Mouse (Mus musculus): ENCODE measurements around the gene Slc17a9. TPM values are rescaled to one million over a fixed set of nuclear protein-coding genes. Genes with fewer than 3 reads are reported as not detected.

Gene Slc17a9
- polyA plus RNA-seq (2012; rRNA removed): 24.9 and 26.4 TPM in 2 replicates

- Histone ChIP-seq H3K4me3 (ENCODE audit: control insufficient read depth, insufficient read depth, low read length) (peak within 1 kb of the TSS; percentile 44), H3K27me3 (ENCODE audit: control insufficient read depth, insufficient read depth, low read length) (no peaks in the 10 kb centered on the region), H3K27ac (ENCODE audit: control insufficient read depth, insufficient read depth, low read length) (peak within 1 kb of the TSS; percentile 50), H3K4me1 (replicated peaks; ENCODE audit: control insufficient read depth, insufficient read depth, low read length) (peaks cover 48% of the 10 kb centered on the region), H3K36me3 (ENCODE audit: control insufficient read depth, insufficient read depth, low read length) (peaks cover 28% of the 10 kb centered on the region)
- DNase-seq: peak; percentile 54
- WGBS: 5% methylated on average over 18 of the region's 18 CpGs
- TF ChIP-seq POLR2A (IDR thresholded peaks at IDR 0.05; ENCODE audit: control insufficient read depth, extremely low read depth, insufficient read depth, low read length, poor library complexity): no peak
- no peak for TF ChIP-seq CTCF (IDR thresholded peaks at IDR 0.05; ENCODE audit: borderline replicate concordance, control insufficient read depth, extremely low read depth, insufficient read depth, low read length, poor library complexity)
Observed at GRCm38 (mm10) chr2:180724585-180725413, at the start of gene Slc17a9. Gene Slc17a9 (plus strand): TSS chr2:180725263.

GRCm38 (mm10) chr2:180676706-180677105 is 48.4 kb upstream of the Slc17a9 start:
- Histone ChIP-seq H3K4me3 (ENCODE audit: control insufficient read depth, insufficient read depth, low read length) (no peak overlapping the region), H3K4me1 (replicated peaks; ENCODE audit: control insufficient read depth, insufficient read depth, low read length) (no peaks in the 10 kb centered on the region), H3K36me3 (ENCODE audit: control insufficient read depth, insufficient read depth, low read length) (peaks cover 37% of the 10 kb centered on the region), H3K27me3 (ENCODE audit: control insufficient read depth, insufficient read depth, low read length) (no peaks in the 10 kb centered on the region), H3K27ac (ENCODE audit: control insufficient read depth, insufficient read depth, low read length) (no peak overlapping the region)
- TF ChIP-seq POLR2A (IDR thresholded peaks at IDR 0.05; ENCODE audit: control insufficient read depth, extremely low read depth, insufficient read depth, low read length, poor library complexity) (no peak), CTCF (IDR thresholded peaks at IDR 0.05; ENCODE audit: borderline replicate concordance, control insufficient read depth, extremely low read depth, insufficient read depth, low read length, poor library complexity) (no peak)
- 95% methylated on average over 2 of the region's 2 CpGs for WGBS
- DNase-seq: no peak

DNA sequence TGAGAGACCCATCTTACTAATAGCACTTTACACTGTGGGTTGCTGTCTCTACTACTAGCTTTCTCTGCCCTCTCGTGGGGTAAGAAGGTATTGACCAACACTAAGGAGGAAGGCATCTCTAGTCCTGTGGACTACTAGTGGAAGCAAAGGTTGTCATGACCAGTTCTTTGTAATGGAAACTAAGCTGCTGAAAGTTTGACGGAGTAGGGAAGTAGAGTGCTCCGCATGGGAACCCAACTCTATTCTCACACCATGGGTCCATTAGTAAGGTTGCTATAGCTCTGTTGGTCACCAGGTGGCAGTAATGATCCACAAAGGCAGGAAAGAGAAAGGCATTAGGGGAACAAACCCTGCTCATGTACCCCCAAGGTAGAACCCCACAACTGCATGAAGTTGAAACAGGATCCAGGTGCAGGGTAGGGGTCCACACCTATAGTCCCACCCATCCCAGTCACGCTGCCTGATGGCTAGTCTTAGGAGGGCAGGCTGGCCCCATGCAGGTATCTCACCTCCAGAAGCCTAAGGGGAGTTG is 46.4 kb upstream of the Slc17a9 start:
- H3K36me3 ChIP-seq (ENCODE audit: control insufficient read depth, insufficient read depth, low read length): peaks cover 38% of the 10 kb centered on the region
- 0 out of 2 replicates have a peak, but pooled peaks have one; percentile 28 for TF ChIP-seq CTCF (IDR thresholded peaks at IDR 0.05; ENCODE audit: borderline replicate concordance, control insufficient read depth, extremely low read depth, insufficient read depth, low read length, poor library complexity)
- TF ChIP-seq POLR2A (IDR thresholded peaks at IDR 0.05; ENCODE audit: control insufficient read depth, extremely low read depth, insufficient read depth, low read length, poor library complexity): no peak
- no peak overlapping the region for H3K4me3 ChIP-seq (ENCODE audit: control insufficient read depth, insufficient read depth, low read length)
- H3K4me1 ChIP-seq (replicated peaks; ENCODE audit: control insufficient read depth, insufficient read depth, low read length): 0 out of 2 replicates have a peak, but pooled peaks cover 2% of the 10 kb centered on the region
- no peak overlapping the region for H3K27ac ChIP-seq (ENCODE audit: control insufficient read depth, insufficient read depth, low read length)
- 13% methylated on average over 4 of the region's 4 CpGs for WGBS
- peak; percentile 75 for DNase-seq
- no peaks in the 10 kb centered on the region for H3K27me3 ChIP-seq (ENCODE audit: control insufficient read depth, insufficient read depth, low read length)

DNA sequence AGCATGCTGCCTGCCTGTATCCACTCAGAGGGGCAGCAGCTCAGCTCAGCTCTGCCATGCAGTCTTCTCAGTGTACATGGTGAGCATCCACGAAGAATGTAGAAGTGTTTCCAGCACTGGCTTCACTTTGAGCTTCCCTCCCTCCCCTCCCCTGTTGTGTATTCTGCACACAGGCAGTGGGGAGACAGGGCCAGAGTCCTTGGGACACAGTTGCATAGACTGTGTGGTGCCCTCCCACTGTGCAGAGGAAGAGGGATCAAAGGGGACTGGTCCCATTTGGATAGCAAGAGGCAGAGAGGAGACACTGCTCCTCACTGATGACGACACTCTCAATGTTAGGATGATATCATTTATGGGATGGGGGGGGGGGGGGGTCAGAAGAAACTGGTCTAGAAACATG is 43.8 kb upstream of the Slc17a9 start:
- Histone ChIP-seq H3K27me3 (ENCODE audit: control insufficient read depth, insufficient read depth, low read length) (no peaks in the 10 kb centered on the region), H3K36me3 (ENCODE audit: control insufficient read depth, insufficient read depth, low read length) (peaks cover 50% of the 10 kb centered on the region), H3K4me3 (ENCODE audit: control insufficient read depth, insufficient read depth, low read length) (no peak overlapping the region), H3K4me1 (replicated peaks; ENCODE audit: control insufficient read depth, insufficient read depth, low read length) (peaks cover 4% of the 10 kb centered on the region; the same call in 1 of the 2 replicates), H3K27ac (ENCODE audit: control insufficient read depth, insufficient read depth, low read length) (no peak overlapping the region)
- TF ChIP-seq POLR2A (IDR thresholded peaks at IDR 0.05; ENCODE audit: control insufficient read depth, extremely low read depth, insufficient read depth, low read length, poor library complexity) (no peak), CTCF (IDR thresholded peaks at IDR 0.05; ENCODE audit: borderline replicate concordance, control insufficient read depth, extremely low read depth, insufficient read depth, low read length, poor library complexity) (no peak)
- WGBS: 80% methylated on average over 2 of the region's 2 CpGs
- DNase-seq: no peak

- Histone ChIP-seq H3K4me1 (replicated peaks; ENCODE audit: control insufficient read depth, insufficient read depth, low read length) (peaks cover 4% of the 10 kb centered on the region; the same call in 1 of the 2 replicates), H3K27me3 (ENCODE audit: control insufficient read depth, insufficient read depth, low read length) (no peaks in the 10 kb centered on the region), H3K36me3 (ENCODE audit: control insufficient read depth, insufficient read depth, low read length) (peaks cover 72% of the 10 kb centered on the region), H3K4me3 (ENCODE audit: control insufficient read depth, insufficient read depth, low read length) (no peak overlapping the region), H3K27ac (ENCODE audit: control insufficient read depth, insufficient read depth, low read length) (no peak overlapping the region)
- TF ChIP-seq POLR2A (IDR thresholded peaks at IDR 0.05; ENCODE audit: control insufficient read depth, extremely low read depth, insufficient read depth, low read length, poor library complexity): no peak
- TF ChIP-seq CTCF (IDR thresholded peaks at IDR 0.05; ENCODE audit: borderline replicate concordance, control insufficient read depth, extremely low read depth, insufficient read depth, low read length, poor library complexity): no peak
- WGBS: 96% methylated on average over 2 of the region's 2 CpGs
- DNase-seq: no peak
Observed at GRCm38 (mm10) chr2:180683524-180683923, 41.5 kb upstream of the Slc17a9 start.

DNA sequence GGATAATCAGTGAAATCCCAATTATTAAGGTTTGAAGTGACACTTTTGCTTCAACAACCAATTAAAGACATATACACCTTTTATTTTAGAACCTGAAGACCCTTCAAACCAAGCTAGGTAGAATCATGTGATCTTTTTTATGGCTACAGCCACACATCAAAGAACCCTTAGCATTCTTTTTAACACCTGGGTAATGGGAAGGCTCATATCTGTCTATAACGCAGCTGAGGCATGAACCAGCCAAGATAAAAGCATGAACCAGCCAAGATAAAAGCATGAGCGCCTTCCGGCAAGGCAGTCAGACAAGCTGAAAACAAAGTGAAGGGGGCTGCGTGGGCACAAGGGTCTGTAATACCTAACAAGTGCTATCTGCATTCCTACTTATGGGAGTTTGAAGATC is 41.0 kb upstream of the Slc17a9 start:
- Histone ChIP-seq H3K36me3 (ENCODE audit: control insufficient read depth, insufficient read depth, low read length) (peaks cover 77% of the 10 kb centered on the region), H3K4me1 (replicated peaks; ENCODE audit: control insufficient read depth, insufficient read depth, low read length) (peaks cover 4% of the 10 kb centered on the region; the same call in 1 of the 2 replicates), H3K27me3 (ENCODE audit: control insufficient read depth, insufficient read depth, low read length) (no peaks in the 10 kb centered on the region), H3K27ac (ENCODE audit: control insufficient read depth, insufficient read depth, low read length) (no peak overlapping the region), H3K4me3 (ENCODE audit: control insufficient read depth, insufficient read depth, low read length) (no peak overlapping the region)
- no peak for DNase-seq
- 66% methylated on average over 4 of the region's 4 CpGs for WGBS
- TF ChIP-seq POLR2A (IDR thresholded peaks at IDR 0.05; ENCODE audit: control insufficient read depth, extremely low read depth, insufficient read depth, low read length, poor library complexity) (no peak), CTCF (IDR thresholded peaks at IDR 0.05; ENCODE audit: borderline replicate concordance, control insufficient read depth, extremely low read depth, insufficient read depth, low read length, poor library complexity) (no peak)

Data from thymus, adult 2 months (tissue).